Mouse (Mus musculus) monocyte, adult 5-6 weeks (primary cell): ENCODE results near the gene C130026I21Rik. TPM values are rescaled to one million over a fixed set of nuclear protein-coding genes. Genes with fewer than 3 reads are reported as not detected.
"Not testable (repeated sequence)": the region's sequence is repeated elsewhere in the genome, so short reads cannot be mapped to it uniquely, and the experiment has no call there.

ENCODE experiments used
- ATAC-seq: fragments of 153-309, 156-312 bp; replicated peaks from 2 replicates; pipeline ENCODE4 v1.8.0; 2017; ENCODE audit warnings: mild to moderate bottlenecking; ENCODE audit not compliant: low TSS enrichment, insufficient number of reproducible peaks, severe bottlenecking, poor library complexity, low FRiP score
- total RNA-seq: library from RNA; stranded (forward); fragments of 200-1000, 200-491, 200-594 nt; gene quantifications from 3 replicates; pipeline ENCODE4 v1.2.3, GENCODE M21; 2017

Gene C130026I21Rik
- total RNA-seq: 52.0 to 81.1 TPM (median 64.3 TPM) in 3 replicates

- not testable (repeated sequence) for ATAC-seq
Observed at GRCm38 (mm10) chr1:85270466-85270865, at the start of gene C130026I21Rik. Gene C130026I21Rik (minus strand): TSS chr1:85270566.

GRCm38 (mm10) chr1:85287063-85287462 lies 16.7 kb upstream of the C130026I21Rik start:
- ATAC-seq: not testable (repeated sequence)

DNA sequence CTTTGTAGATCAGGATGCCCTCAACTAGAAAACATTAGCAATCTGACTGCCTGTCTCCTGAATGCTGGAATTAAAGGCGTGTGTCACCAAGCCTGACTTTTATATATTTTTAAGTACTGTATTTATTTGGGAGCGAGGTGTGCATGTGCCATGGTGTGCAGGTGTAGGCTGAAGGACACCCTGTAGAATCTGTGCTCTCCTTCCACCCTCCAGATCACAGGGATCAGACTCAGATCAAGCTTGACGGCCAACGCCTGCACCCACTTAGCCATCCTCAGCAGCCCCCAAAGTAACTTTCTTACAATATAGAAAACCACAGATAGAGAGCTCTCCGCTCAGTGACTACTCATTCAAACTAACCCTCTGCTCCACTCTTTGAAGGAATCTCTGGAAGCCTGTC lies 6.1 kb upstream of the C130026I21Rik start:
- ATAC-seq: not testable (repeated sequence)

DNA sequence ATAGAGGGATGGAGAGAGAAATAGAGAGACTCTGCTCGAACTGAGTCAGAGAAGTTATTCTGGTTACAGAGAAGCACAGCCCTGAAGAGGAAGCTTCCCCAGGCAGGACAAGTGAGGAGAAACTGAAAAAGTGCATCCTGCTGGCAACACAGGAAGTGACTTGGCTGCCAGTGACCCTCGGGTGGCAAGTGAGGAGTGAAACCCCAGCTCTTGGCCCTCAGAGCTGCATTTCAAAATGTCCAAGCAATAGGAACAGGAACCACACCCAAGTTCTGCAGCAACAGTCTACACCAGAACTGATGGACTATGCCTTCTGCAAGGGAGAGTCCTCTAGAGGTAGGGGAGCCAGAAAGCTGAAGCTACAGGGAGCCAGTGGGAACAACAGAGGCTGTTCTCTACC lies 11.7 kb downstream of the C130026I21Rik start:
- not testable (repeated sequence) for ATAC-seq

DNA sequence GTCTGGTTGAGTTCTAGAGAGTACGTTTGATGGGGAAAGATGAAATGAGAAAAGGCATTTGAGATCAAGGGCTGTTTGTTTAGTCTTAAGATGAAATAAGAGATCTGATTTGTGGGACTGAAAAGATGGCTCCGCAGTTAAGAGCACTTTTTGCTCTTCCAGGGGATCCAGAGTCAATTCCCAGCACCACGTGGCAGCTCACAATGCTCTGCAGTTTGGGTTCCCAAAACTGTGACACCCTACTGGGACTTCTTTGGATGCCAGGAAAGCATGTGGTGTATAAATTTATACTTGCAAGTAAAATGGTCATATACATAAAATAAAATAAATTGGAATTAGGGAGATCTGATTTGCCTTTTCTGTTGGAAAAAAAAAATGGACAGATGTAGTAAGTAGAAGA lies 15.1 kb downstream of the C130026I21Rik start:
- not testable (repeated sequence) for ATAC-seq

DNA sequence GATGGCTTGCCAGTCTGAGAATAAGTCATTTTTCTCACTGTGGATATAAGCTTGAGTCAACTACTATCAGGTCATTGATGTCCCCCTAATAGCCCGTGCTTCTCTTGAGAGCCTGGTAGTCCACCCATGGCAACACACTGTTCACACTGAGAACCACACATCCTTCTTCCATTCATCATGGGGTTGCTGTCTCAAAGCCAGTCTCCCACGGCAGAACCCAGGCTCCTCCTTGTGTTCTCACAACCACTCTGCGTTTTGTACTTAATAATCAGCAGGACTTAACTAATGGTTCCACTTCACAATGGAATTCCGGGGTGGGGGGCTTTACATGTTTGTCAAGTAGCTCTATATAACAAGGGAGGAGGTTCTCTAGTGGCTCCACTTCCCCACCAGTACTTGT lies 19.2 kb downstream of the C130026I21Rik start:
- not testable (repeated sequence) for ATAC-seq

DNA sequence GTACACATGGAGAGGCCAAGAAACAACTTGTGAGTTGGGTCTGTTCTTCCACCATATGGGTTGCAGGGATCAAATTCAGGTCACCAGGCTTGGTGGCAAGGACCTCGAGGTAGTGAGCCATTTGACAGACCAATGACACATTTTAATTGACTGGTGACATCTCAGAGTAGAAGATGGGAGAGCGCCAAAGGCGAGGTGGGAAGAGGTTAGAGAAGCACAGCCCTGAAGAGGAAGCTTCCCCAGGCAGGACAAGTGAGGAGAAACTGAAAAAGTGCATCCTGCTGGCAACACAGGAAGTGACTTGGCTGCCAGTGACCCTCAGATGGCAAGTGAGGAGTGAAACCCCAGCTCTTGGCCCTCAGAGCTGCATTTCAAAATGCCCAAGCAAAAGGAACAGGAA lies 21.4 kb downstream of the C130026I21Rik start:
- not testable (repeated sequence) for ATAC-seq

DNA sequence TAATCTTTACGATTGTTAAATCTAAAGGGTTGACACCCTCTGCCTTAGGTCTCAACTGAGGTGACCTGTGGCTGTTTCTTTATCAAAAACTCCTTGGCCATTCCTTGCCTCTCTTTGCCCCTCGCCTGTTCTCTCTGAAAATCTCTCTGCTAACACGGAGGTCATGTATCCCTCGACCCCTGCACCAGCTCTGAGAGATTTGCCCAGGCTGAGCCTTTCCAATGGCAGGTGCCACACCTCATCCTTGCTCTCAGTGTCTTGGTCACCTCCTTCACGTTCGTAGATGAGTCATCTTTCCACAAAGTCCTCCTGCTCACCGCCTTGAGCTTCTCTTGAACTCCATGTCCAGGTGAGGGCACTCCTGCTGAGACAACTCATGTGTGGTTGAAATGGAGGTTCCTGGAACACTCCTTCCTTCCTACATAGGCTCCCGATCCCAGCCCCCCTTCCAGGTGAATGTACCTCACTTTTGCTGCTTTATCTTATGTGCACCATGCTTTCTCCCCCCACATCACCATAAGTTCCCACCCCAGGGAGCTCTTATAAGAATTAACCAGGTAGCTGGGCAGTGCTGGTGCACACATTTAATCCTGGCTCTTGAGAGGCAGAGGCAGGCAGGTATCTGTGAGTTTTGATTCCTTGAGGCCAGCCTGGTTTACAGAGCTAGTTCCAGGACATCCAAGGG lies 23.4 kb downstream of the C130026I21Rik start:
- not testable (repeated sequence) for ATAC-seq

DNA sequence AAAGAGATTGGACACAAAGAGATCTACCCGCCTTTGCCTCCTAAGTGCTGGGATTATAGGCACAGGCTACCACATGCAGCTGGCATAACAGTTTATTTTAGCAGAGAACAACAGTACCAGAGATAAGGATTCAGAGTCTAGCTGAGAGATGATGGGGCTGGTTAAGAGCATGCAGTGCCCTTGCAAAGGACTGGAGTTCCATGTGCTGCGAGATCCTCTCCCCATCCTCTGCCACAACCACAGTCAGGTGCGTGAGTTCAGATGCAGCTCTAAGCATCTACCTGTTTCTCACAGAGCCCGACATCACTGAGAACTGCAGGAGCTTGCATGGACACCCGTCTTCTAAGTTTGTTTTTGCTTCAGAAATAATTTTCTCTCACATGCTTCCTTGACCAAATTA lies 24.1 kb downstream of the C130026I21Rik start:
- ATAC-seq: not testable (repeated sequence)

DNA sequence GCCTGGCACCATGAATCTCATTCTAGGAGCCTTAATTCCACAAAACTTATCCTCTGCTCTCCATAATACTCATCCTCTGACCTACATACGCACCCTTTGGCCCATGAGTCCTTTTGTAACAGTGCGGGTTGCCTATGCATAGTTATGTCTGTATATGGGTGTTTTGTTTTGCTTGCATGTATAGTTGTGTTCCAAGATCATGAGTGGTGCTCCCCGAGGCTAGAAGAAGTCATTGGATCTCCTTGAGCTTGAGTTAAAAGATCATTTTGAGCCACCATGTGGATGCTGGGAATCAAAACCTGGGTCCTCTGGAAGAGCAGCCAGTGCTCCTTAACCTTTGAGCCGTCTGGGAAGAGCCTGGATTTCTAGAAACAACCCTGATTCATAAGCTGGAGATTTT lies 25.4 kb downstream of the C130026I21Rik start:
- not testable (repeated sequence) for ATAC-seq

DNA sequence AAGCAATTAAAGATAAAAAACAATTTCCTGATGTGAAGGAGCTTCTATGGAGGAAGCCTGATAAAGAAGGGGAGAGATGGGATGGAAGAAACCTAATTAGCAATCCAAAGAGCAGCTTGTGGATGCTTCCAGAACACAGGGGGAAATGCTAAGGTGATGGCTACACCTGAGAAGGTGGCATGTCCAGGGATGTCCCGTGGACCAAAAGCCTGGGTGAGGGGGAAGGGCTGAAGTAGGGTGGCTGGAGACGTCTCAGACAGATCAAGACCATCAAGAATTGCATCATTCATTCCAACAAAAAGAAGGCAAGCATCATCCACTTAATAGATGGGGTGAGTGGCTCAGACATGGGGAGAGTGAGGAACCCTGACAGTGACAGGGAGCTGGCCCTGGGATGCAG lies 27.3 kb downstream of the C130026I21Rik start:
- ATAC-seq: not testable (repeated sequence)

GRCm38 (mm10) chr1:85239018-85239775 lies 31.2 kb downstream of the C130026I21Rik start:
- ATAC-seq: not testable (repeated sequence)

DNA sequence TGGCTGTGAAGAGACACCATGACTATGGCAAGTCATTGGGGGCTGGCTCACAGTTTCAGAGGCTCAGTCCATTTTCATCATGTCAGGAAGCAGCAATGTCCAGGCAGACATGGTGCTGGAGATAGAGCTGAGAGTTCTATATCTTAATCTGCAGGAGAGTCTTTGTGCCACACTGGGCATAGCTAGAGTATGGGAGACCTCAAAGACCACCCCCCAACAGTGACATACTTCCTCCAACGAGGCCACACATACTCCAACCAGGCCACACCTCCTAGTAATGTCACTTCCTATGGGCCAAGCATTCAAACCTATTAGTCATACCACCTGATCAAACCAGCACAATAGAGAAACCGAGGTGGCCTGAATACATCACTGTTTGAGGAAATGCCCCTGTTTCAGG lies 63.8 kb downstream of the C130026I21Rik start:
- not testable (repeated sequence) for ATAC-seq

DNA sequence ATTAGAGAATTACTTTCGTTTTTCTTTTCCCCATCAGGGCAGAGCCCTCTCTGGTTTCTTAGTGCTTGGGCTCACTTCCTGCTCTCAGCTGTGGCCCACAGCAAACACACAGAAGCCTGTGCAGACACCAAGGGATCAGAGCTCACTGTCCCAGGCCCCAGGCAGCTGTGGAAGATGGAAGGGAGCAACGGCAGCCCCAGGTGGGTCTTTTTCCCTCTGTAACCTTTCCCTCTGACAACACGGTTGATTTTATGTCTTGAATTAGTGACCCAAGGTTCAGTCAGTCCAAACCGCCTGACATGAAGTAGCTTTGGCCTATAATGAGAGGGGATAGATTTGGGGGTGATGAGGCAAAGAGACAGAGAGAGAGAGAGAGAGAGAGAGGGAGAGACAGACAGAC lies 70.8 kb downstream of the C130026I21Rik start:
- not testable (repeated sequence) for ATAC-seq

DNA sequence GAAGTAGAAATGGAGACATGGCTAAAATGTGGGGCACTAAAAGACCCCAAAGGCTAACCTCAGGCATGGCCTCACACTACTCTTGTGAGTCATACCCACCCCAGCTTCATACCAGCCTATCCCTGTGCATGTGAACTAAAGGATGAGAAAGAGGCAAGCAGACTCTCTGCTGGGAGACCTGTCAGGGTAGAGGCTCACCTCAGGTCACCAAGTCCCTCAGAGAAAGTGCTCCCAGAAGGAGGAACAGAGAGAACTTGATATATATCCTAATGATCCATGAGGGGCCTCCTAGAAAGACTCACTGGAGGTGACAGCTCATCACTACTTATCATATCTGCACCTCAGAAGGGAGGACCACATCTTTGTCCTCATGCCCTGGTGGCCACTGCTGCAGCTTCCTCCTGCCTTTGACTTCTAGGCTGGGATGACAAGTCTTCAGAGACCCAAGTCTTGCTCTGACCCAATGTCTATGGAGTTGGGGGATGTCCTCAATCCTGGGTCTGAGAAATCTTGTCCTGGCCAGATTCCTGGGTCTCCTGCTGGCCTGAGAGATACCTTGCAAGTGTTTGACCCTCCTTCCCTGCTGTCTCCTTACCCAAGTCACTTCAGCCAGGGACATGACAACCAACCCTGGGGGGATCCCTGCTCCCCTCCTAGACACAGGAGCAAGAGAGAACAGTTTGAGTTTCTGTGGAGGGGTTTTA lies 71.6 kb downstream of the C130026I21Rik start:
- ATAC-seq: not testable (repeated sequence)

DNA sequence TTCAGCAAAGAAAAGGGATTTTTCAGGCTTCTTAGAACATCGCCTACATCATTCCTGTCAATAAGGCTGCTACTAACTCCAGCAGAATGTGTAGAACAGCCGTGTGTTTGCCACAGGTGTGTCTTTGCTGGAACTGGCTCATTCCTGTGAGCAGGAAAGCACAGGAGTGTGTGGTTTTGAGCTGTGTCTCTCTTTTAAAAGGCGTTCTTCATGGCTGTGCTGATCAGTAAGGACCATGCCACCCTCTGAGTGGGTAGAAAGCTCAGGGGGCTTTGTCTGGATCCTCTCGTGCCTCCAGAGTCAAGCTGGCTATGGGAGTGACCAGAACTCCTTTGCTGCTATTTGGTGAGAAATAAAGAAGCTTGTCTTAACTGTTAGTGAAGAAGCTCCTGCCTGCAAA lies 73.6 kb downstream of the C130026I21Rik start:
- not testable (repeated sequence) for ATAC-seq

DNA sequence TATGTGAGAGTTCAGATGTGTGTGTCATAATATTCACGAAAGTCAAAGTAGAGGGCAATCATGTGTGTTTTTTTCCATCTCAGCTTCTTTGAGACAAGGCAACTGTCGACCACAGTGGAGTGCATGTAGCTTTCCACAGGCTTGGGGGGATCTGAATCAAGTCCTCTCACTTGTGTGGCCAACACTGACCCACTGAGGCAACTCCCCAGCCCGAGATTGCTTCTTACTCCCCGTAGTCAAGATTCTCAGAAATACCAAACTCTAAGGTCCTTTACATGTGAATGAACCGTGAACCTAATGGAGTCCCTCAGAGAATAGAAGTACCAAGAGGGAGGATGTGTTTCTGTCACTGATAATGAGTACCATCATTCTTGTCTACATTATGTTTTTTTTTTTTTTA lies 76.6 kb downstream of the C130026I21Rik start:
- not testable (repeated sequence) for ATAC-seq

DNA sequence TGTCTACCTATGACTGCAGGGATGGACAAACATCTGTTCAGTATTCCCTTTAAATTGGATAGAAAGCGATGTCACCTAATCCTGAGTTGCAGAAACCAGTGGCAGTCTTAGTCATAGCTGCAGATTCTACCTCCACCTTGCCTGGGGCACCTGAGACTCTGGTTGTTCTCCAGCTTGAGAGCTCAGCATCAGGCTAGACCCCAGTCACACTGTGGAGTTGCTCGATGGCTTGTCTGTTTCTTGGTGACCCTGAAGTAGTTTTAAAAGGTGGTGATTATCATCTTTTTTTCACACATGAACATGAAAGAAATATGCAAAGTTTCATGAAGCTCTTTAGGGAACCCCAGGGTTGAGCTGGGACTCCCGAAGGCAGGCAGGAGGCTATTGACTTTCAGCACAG lies 88.4 kb downstream of the C130026I21Rik start:
- not testable (repeated sequence) for ATAC-seq

- not testable (repeated sequence) for ATAC-seq
Observed at GRCm38 (mm10) chr1:85178971-85179370, 91.4 kb downstream of the C130026I21Rik start.
